In the genomic region with DNA sequence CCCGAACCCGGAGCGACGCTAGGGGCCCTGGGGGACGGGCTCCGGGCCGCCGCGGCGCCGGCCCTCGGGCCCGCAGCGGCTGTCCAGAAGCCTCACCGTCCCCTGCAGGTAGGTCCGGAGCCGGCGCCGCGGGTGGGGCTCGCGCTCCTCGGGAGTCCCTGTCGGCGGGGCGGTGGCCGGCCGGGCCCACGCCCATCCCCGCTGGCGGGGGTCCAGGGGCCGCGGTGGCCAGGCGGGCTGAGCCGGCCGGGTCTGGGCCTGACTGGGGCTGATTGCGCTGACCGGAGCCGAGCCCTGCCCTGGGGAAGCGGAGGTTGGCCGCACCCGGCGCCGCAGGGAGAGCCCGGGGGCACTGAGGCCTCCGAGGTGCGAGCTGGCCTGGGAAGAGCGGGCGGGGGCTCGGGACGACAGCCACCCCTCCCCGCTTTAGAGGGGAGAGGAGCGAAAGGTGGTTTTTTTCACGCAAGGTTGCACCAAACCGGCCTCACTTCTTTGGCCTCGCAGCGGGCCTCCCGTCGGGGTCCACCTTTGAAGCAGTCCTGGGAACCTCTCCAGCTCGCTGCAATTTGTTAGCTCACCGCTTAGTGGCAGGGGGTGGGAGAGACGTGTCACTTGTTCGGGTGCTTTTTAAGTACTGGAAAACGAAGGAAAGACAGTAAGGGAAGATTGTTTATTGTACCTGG, we compare ENCODE assay signal across 8 mouse cellular contexts. TPM values are rescaled to one million over a fixed set of nuclear protein-coding genes. Genes with fewer than 3 reads are reported as not detected.
A peak's percentile ranks its signal among the peaks of the same experiment; 100 is the strongest.
DNase-seq lines count a peak whose midpoint lies in the region; ATAC-seq and TF ChIP-seq lines count a peak whose summit lies in the region.

No protein-coding gene starts in this region.

- H3K4me2 ChIP-seq in hindbrain, embryonic 16.5 days (ENCODE audit: low read length): peak overlapping the region; percentile 92

- no peaks in the 10 kb centered on the region for H3K27me3 ChIP-seq in hindbrain, embryonic 16.5 days (replicated peaks; ENCODE audit: control insufficient read depth, insufficient read depth, low read length)

- H3K9ac ChIP-seq in hindbrain, embryonic 16.5 days (ENCODE audit: low read depth, low read length): peak overlapping the region; percentile 99

- peak overlapping the region; percentile 98 for H3K27ac ChIP-seq in gastrocnemius, adult 2 months
- peak overlapping the region; percentile 98 for H3K27ac ChIP-seq in hindbrain, embryonic 16.5 days (ENCODE audit: low read depth, low read length)

- H3K9me3 ChIP-seq in hindbrain, embryonic 16.5 days (ENCODE audit: control insufficient read depth, low read length): no peaks in the 10 kb centered on the region

- WGBS in hindbrain, embryonic 16.5 days: under 1% methylated on average over 55 of the region's 64 CpGs

- intact Hi-C loops in gastrocnemius, adult 2 months (cut with DNase I): loop anchor here (2.0 to 5.0 kb wide), 2 partner anchors 15 to 96 kb away; partner anchors contain the start of gene Nup43

- H3K4me3 ChIP-seq in gastrocnemius, adult 2 months: peak overlapping the region; percentile 83
- H3K4me3 ChIP-seq in hindbrain, embryonic 16.5 days (ENCODE audit: low read length): peak overlapping the region; percentile 92

- TF ChIP-seq CTCF in gastrocnemius, adult 2 months (IDR thresholded peaks at IDR 0.05): peak; percentile 37; the same call in 1 of the 2 replicates

- H3K4me1 ChIP-seq in hindbrain, embryonic 16.5 days (ENCODE audit: control insufficient read depth, insufficient read depth, low read depth, low read length): peaks cover 39% of the 10 kb centered on the region

- peaks cover 12% of the 10 kb centered on the region for H3K36me3 ChIP-seq in hindbrain, embryonic 16.5 days (ENCODE audit: control insufficient read depth, insufficient read depth, low read length)

- DNase-seq in gastrocnemius, adult 2 months: peak; percentile 91
- peak; percentile 14 to 35 for DNase-seq in left cerebral cortex, adult 8-10 months (ENCODE audit: low spot score in 2 of 2)
- peak; percentile 37 to 51 for DNase-seq in right cerebral cortex, adult 2 months (ENCODE audit: low spot score in 2 of 2)
- peak; percentile 81 for DNase-seq in urinary bladder, adult 2 months (ENCODE audit: low spot score)

- peak; percentile 59 for ATAC-seq in activated CD4-positive, CD25-positive, alpha-beta regulatory T cell, adult 4 months
- peak; percentile 77 for ATAC-seq in common myeloid progenitor, adult 5-6 weeks (replicated peaks; ENCODE audit: low read depth, poor library complexity, severe bottlenecking)
- ATAC-seq in hindbrain, embryonic 16.5 days: peak; percentile 82
- ATAC-seq in megakaryocyte, adult 5-6 weeks (ENCODE audit: poor library complexity, severe bottlenecking): peak; percentile 59

RNA-seq across cellular contexts. Expression of gene Lats1, which starts 0.5 kb away (rescaled TPM):
- polyA plus RNA-seq in activated CD4-positive, CD25-positive, alpha-beta regulatory T cell, adult 4 months (2017; shearing (Covaris generic)): 1 to 10 TPM; 6.9 to 7.0 TPM
- 17.5 and 19.8 TPM in 2 replicates for total RNA-seq in common myeloid progenitor, adult 5-6 weeks (2017)
- total RNA-seq in gastrocnemius, adult 2 months (2021): 10 to 100 TPM; 11.8 to 11.9 TPM
- polyA plus RNA-seq in hindbrain, embryonic 16.5 days (2015; fragmentation: Nextera tagmentation; extraction: Ambion mirVana): 7.6 and 9.2 TPM in 2 replicates
- 10 to 100 TPM; 28.9 to 33.0 (median 31.6) TPM for total RNA-seq in left cerebral cortex, adult 8-10 months (2022)
- total RNA-seq in megakaryocyte, adult 5-6 weeks (2015): 20.1 and 20.2 TPM in 2 replicates
- 12.6 and 16.4 TPM in 2 replicates for total RNA-seq in megakaryocyte, adult 5-6 weeks (2017)
- polyA plus RNA-seq in urinary bladder, adult 2 months (2012; rRNA removed): 17.4 and 17.6 TPM in 2 replicates

RNA-seq across cellular contexts. Expression of gene Pcmt1, which starts 0.5 kb away (rescaled TPM):
- 100 to 1,000 TPM; 109 to 123 TPM for polyA plus RNA-seq in activated CD4-positive, CD25-positive, alpha-beta regulatory T cell, adult 4 months (2017; shearing (Covaris generic))
- total RNA-seq in common myeloid progenitor, adult 5-6 weeks (2017): 72.8 and 75.1 TPM in 2 replicates
- 100 to 1,000 TPM; 102 to 110 TPM for total RNA-seq in gastrocnemius, adult 2 months (2021)
- polyA plus RNA-seq in hindbrain, embryonic 16.5 days (2015; fragmentation: Nextera tagmentation; extraction: Ambion mirVana): 189 and 209 TPM in 2 replicates
- total RNA-seq in left cerebral cortex, adult 8-10 months (2022): 100 to 1,000 TPM; 193 to 200 (median 195) TPM
- 73.3 and 73.6 TPM in 2 replicates for total RNA-seq in megakaryocyte, adult 5-6 weeks (2015)
- 49.9 and 66.4 TPM in 2 replicates for total RNA-seq in megakaryocyte, adult 5-6 weeks (2017)
- 61.0 and 67.5 TPM in 2 replicates for polyA plus RNA-seq in urinary bladder, adult 2 months (2012; rRNA removed)

RNA-seq across cellular contexts. Expression of gene Nup43, which starts 14.2 kb away (rescaled TPM):
- 10 to 100 TPM; 29.1 to 30.2 TPM for polyA plus RNA-seq in activated CD4-positive, CD25-positive, alpha-beta regulatory T cell, adult 4 months (2017; shearing (Covaris generic))
- total RNA-seq in common myeloid progenitor, adult 5-6 weeks (2017): 29.5 and 38.1 TPM in 2 replicates
- 1 to 10 TPM; 5.6 to 6.3 TPM for total RNA-seq in gastrocnemius, adult 2 months (2021)
- polyA plus RNA-seq in hindbrain, embryonic 16.5 days (2015; fragmentation: Nextera tagmentation; extraction: Ambion mirVana): 30.3 and 30.5 TPM in 2 replicates
- total RNA-seq in left cerebral cortex, adult 8-10 months (2022): 1 to 10 TPM; 6.3 to 7.3 (median 6.9) TPM
- total RNA-seq in megakaryocyte, adult 5-6 weeks (2015): 12.3 and 20.3 TPM in 2 replicates
- total RNA-seq in megakaryocyte, adult 5-6 weeks (2017): 9.9 and 10.1 TPM in 2 replicates
- polyA plus RNA-seq in urinary bladder, adult 2 months (2012; rRNA removed): 10.2 and 12.4 TPM in 2 replicates

RNA-seq across cellular contexts. Expression of gene Katna1, which starts 44.3 kb away (rescaled TPM):
- 10 to 100 TPM; 77.4 to 78.9 TPM for polyA plus RNA-seq in activated CD4-positive, CD25-positive, alpha-beta regulatory T cell, adult 4 months (2017; shearing (Covaris generic))
- 57.2 and 80.5 TPM in 2 replicates for total RNA-seq in common myeloid progenitor, adult 5-6 weeks (2017)
- total RNA-seq in gastrocnemius, adult 2 months (2021): 10 to 100 TPM; 11.2 to 14.0 TPM
- polyA plus RNA-seq in hindbrain, embryonic 16.5 days (2015; fragmentation: Nextera tagmentation; extraction: Ambion mirVana): 26.2 and 26.6 TPM in 2 replicates
- total RNA-seq in left cerebral cortex, adult 8-10 months (2022): 10 to 100 TPM; 13.7 to 15.5 (median 14.5) TPM
- 68.2 and 90.5 TPM in 2 replicates for total RNA-seq in megakaryocyte, adult 5-6 weeks (2015)
- 48.8 and 59.5 TPM in 2 replicates for total RNA-seq in megakaryocyte, adult 5-6 weeks (2017)
- 16.2 and 19.4 TPM in 2 replicates for polyA plus RNA-seq in urinary bladder, adult 2 months (2012; rRNA removed)

Comparison
In these comparisons a context has a peak if more than half of its experiments do, and no peak if none do; other contexts are left out.
1. Peak in every context shown above with its lines: DNase-seq, ATAC-seq, H3K4me3 ChIP-seq and H3K27ac ChIP-seq.
2. DNase-seq: peak in every context shown above with its lines; median percentile 91 in gastrocnemius, adult 2 months; 81 in urinary bladder, adult 2 months; 44 in right cerebral cortex, adult 2 months; 24 in left cerebral cortex, adult 8-10 months.